Mouse (Mus musculus) forebrain, embryonic 11.5 days (tissue): ENCODE data around the gene Dbx1. TPM values are rescaled to one million over a fixed set of nuclear protein-coding genes. Genes with fewer than 3 reads are reported as not detected.

Source experiments
- ATAC-seq: fragments of 200-750 bp; cut with Nextera tagmentation; replicated peaks from 2 replicates; pipeline ENCODE4 v1.8.0; 2017; ENCODE audit warnings: moderate TSS enrichment; ENCODE audit not compliant: low FRiP score
- DNase-seq: peaks from one replicate; pipeline ENCODE4 v3.0.0-alpha.2; 2017; ENCODE audit warnings: low spot score
- H3K27ac ChIP-seq: fragments of 300-500 bp; sonication (generic); 2 replicates; pipeline ENCODE4 v1.5.1; 2014; ENCODE audit warnings: low read depth, low read length
- H3K27me3 ChIP-seq: fragments of 300-500 bp; sonication (generic); 2 replicates; pipeline ENCODE4 v1.6.1; 2014; ENCODE audit warnings: mild to moderate bottlenecking, low read length, mixed read lengths; ENCODE audit not compliant: control insufficient read depth, insufficient read depth
- H3K36me3 ChIP-seq: fragments of 300-500 bp; sonication (generic); 2 replicates; pipeline ENCODE4 v1.6.1; 2014; ENCODE audit warnings: mild to moderate bottlenecking, low read length, moderate library complexity, mixed read lengths; ENCODE audit not compliant: control insufficient read depth, insufficient read depth
- H3K4me1 ChIP-seq: fragments of 300-500 bp; sonication (generic); replicated peaks from 2 replicates; pipeline ENCODE4 v1.6.1; 2014; ENCODE audit warnings: low read length, mixed read lengths; ENCODE audit not compliant: control insufficient read depth, insufficient read depth
- H3K4me2 ChIP-seq: fragments of 300-500 bp; sonication (generic); 2 replicates; pipeline ENCODE4 v1.6.1; 2014; ENCODE audit warnings: low read depth, mild to moderate bottlenecking, low read length, moderate library complexity, mixed read lengths; ENCODE audit not compliant: severe bottlenecking
- H3K4me3 ChIP-seq: fragments of 300-500 bp; sonication (generic); 2 replicates; pipeline ENCODE4 v1.5.1; 2014; ENCODE audit warnings: low read depth, low read length
- H3K9ac ChIP-seq: fragments of 300-500 bp; sonication (generic); 2 replicates; pipeline ENCODE4 v1.6.1; 2014; ENCODE audit warnings: low read length
- H3K9me3 ChIP-seq: fragments of 300-500 bp; sonication (generic); 2 replicates; pipeline ENCODE4 v1.6.1; 2016; ENCODE audit warnings: low read length, mixed read lengths; ENCODE audit not compliant: control insufficient read depth
- WGBS: fragments of 180-500 bp; shearing (Covaris S2); extraction: QIAGEN DNeasy Blood & Tissue Kit; methylation state at CpG from one replicate; pipeline ENCODE4 v1.1.7; 2014; 5-methylcytosine and 5-hydroxymethylcytosine counted together
- polyA plus RNA-seq: library from polyadenylated mRNA; unstranded; fragments of >200 nt; fragmentation: Nextera tagmentation; extraction: Ambion mirVana; gene quantifications from 2 replicates; pipeline ENCODE4 v1.2.1, GENCODE M21; 2014

Dbx1 gene
- polyA plus RNA-seq, 1 experiment from 2014 or later, result 33.3 TPM

DNA sequence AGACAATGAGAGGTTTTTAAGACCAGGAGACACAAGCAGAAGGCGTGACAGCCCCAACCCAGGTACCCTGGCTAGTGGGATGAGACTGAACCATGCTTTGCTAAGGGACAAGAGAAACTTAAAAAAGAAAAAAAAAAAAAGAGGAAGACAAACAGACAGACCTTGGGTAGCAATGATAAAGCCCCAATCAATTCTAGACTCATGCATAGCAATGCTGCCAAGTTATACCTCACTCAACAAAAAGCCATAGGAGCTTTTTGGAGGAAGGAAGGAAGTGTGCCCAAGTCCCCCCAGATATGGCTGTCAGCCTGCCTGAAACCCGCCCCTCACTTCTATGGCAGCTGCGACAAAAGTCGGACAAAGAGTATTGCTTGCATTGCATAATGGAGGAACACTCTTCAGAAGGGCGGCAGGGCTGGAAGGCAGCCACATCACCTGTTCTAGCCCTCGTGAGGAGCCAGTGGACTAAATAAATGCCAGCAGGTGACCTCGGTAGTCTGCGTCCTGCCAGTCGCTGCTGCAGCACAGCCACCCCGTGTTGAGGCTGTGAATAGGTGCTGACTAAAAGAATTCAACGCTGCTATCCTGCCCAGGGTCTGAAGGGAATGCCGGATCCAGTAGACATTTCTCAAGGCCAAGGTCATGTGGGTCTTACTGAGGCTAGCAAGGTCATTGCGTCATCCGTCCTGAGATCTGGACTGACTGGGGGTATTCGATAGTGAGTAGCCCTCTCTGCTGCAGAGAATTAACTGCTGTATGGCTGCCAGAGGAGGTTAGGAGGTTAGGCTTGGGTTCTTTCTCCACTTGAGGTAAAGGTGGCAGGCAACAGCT is 31.5 kb downstream of the Dbx1 start:
- WGBS, result 91% methylated on average over 15 of the region's 15 CpGs
- DNase-seq (no peak), ATAC-seq (no peak)
- no peak overlapping the region for H3K4me3 ChIP-seq
- no peaks in the 10 kb centered on the region for H3K27me3 ChIP-seq
- H3K4me2 ChIP-seq, result no peak overlapping the region
- no peaks in the 10 kb centered on the region for H3K4me1 ChIP-seq
- no peaks in the 10 kb centered on the region for H3K9me3 ChIP-seq
- H3K27ac ChIP-seq, result no peak overlapping the region
- no peak overlapping the region for H3K9ac ChIP-seq
- H3K36me3 ChIP-seq, result no peaks in the 10 kb centered on the region

DNA sequence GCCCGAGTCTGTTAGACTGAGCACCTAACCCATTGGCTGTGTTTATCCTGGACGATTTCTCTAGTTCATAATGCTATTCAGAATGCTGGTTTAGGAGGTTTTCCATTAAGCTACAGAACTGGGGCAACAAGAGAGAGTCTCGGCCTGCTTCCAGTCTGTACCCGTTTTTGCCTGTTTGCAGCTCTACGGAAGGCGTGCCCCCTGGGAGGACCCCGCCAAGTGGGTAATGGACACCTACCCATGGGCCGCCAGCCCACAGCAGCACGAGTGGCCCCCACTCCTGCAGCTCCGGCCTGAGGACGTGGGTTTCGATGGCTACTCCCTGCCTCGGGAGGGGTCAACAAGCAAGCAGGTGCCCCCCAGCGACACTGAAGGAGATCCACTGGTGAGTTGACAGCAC is 32.4 kb downstream of the Dbx1 start:
- Histone ChIP-seq H3K36me3 (no peaks in the 10 kb centered on the region; the same call in 1 of the 2 replicates), H3K27ac (no peak overlapping the region), H3K4me1 (no peaks in the 10 kb centered on the region), H3K27me3 (no peaks in the 10 kb centered on the region), H3K9ac (no peak overlapping the region), H3K4me3 (no peak overlapping the region), H3K4me2 (no peak overlapping the region), H3K9me3 (no peaks in the 10 kb centered on the region)
- DNase-seq, result no peak
- no peak for ATAC-seq
- WGBS, result 94% methylated on average over 14 of the region's 14 CpGs

- no peaks in the 10 kb centered on the region for H3K9me3 ChIP-seq
- H3K27ac ChIP-seq, result no peak overlapping the region
- no peaks in the 10 kb centered on the region for H3K4me1 ChIP-seq
- no peaks in the 10 kb centered on the region; the same call in 1 of the 2 replicates for H3K36me3 ChIP-seq
- no peak overlapping the region for H3K4me3 ChIP-seq
- ATAC-seq (no peak; the same call in 1 of the 2 replicates), DNase-seq (peak; percentile 83)
- no peaks in the 10 kb centered on the region for H3K27me3 ChIP-seq
- WGBS, result 55% methylated on average over 13 of the region's 13 CpGs
- H3K4me2 ChIP-seq, result no peak overlapping the region
- no peak overlapping the region for H3K9ac ChIP-seq
Observed at GRCm38 (mm10) chr7:49601191-49601975, 35.3 kb downstream of the Dbx1 start.

- H3K36me3 ChIP-seq, result no peaks in the 10 kb centered on the region; the same call in 1 of the 2 replicates
- no peak overlapping the region for H3K4me2 ChIP-seq
- 88% methylated on average over 3 of the region's 3 CpGs for WGBS
- no peak for ATAC-seq
- H3K9me3 ChIP-seq, result no peaks in the 10 kb centered on the region
- no peaks in the 10 kb centered on the region for H3K4me1 ChIP-seq
- no peak overlapping the region for H3K27ac ChIP-seq
- no peak overlapping the region for H3K4me3 ChIP-seq
- DNase-seq, result no peak
- no peak overlapping the region for H3K9ac ChIP-seq
- no peaks in the 10 kb centered on the region for H3K27me3 ChIP-seq
Observed at GRCm38 (mm10) chr7:49599950-49600349, 36.7 kb downstream of the Dbx1 start.

DNA sequence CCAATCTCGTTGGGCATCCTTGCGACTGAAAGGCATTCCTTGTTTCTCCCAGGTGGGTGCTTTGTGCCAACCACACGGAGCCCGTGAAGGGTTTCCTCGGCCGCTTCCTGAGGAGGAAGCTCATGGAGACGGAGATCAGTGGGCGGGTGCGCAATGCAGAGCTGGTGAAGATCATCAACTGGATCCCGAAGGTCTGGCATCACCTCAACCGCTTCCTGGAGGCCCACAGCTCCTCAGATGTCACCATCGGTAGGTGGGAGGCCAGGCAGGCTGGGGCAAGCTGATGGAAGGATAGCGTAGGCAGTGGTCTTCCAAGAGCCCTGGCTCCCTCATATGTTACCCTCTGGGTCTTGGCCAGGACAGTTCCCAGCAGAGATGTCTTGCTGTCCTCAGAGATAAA is 38.4 kb downstream of the Dbx1 start:
- DNase-seq (no peak), ATAC-seq (no peak)
- Histone ChIP-seq H3K27me3 (no peaks in the 10 kb centered on the region), H3K9ac (no peak overlapping the region), H3K4me2 (no peak overlapping the region), H3K9me3 (no peaks in the 10 kb centered on the region), H3K36me3 (no peaks in the 10 kb centered on the region; the same call in 1 of the 2 replicates), H3K4me3 (no peak overlapping the region), H3K27ac (no peak overlapping the region), H3K4me1 (no peaks in the 10 kb centered on the region)
- WGBS, result 92% methylated on average over 13 of the region's 13 CpGs

DNA sequence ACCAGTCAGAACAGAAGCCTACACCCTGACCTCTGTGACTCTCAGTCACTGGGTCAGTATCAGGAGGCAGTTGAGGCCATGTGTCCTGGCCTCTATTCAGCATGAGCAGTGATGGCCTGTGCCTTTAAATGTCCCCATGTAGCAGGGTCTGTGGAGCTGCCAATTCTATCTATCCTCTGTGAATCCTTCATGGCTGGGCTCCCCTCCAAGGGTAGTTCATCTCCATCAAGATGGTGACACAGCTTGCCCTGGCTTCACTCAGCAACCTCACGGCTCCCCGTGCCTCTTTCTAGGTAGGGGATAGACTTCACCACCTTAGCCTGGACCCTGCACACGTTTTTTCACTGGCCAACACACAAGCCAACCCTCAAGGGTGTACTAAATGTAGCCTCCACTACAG is 38.9 kb downstream of the Dbx1 start:
- H3K4me3 ChIP-seq, result no peak overlapping the region
- no peaks in the 10 kb centered on the region for H3K27me3 ChIP-seq
- H3K9me3 ChIP-seq, result no peaks in the 10 kb centered on the region
- no peak overlapping the region for H3K9ac ChIP-seq
- ATAC-seq (no peak), DNase-seq (no peak)
- 83% methylated on average over 3 of the region's 3 CpGs for WGBS
- no peaks in the 10 kb centered on the region; the same call in 1 of the 2 replicates for H3K36me3 ChIP-seq
- H3K27ac ChIP-seq, result no peak overlapping the region
- no peaks in the 10 kb centered on the region for H3K4me1 ChIP-seq
- no peak overlapping the region for H3K4me2 ChIP-seq

GRCm38 (mm10) chr7:49589635-49590034 is 47.0 kb downstream of the Dbx1 start:
- WGBS, result 91% methylated on average over 8 of the region's 8 CpGs
- Histone ChIP-seq H3K27ac (no peak overlapping the region), H3K36me3 (no peaks in the 10 kb centered on the region), H3K4me1 (no peaks in the 10 kb centered on the region), H3K9me3 (no peaks in the 10 kb centered on the region), H3K4me3 (no peak overlapping the region), H3K4me2 (no peak overlapping the region), H3K27me3 (no peaks in the 10 kb centered on the region), H3K9ac (no peak overlapping the region)
- DNase-seq, result no peak
- ATAC-seq, result no peak

DNA sequence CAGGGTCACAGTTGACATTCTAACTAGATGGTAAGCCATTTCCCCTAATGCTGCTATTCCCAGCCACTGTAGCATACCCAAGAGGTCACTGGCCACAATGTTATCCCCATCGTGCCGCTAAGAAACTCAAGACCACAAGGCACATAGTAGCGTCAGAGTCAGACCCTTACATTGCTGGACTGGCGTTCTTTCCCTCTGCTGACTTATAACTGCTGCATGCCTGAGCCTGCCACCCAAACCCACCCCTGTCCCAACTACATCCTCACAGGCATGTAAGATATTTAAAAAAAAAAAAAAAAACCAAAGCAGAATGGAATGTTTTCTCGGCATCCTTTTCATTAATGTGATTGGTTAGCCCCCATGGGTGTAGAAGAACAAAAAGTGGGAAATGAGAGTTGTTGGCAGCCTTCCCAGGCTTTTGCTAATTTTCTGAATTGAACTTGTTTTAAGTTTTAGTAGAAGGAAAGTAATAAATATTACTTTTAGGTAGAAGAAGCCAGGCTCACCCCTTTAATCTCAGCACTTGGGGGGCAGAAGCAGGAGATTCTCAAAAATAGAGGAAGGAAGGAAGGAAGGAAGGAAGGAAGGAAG is 50.0 kb downstream of the Dbx1 start:
- Histone ChIP-seq H3K27ac (no peak overlapping the region), H3K9me3 (no peaks in the 10 kb centered on the region), H3K27me3 (no peaks in the 10 kb centered on the region), H3K4me2 (no peak overlapping the region), H3K4me3 (no peak overlapping the region), H3K4me1 (no peaks in the 10 kb centered on the region), H3K36me3 (no peaks in the 10 kb centered on the region), H3K9ac (no peak overlapping the region)
- DNase-seq, result no peak
- 89% methylated on average over 5 of the region's 5 CpGs for WGBS
- no peak for ATAC-seq
